Mouse (Mus musculus) MEL (cell line): ENCODE results near the gene Hes1.

Source experiments
- CHD1 ChIP-seq: IDR thresholded peaks from 2 replicates; pipeline ENCODE4 v1.6.1; 2012; ENCODE audit warnings: low read depth, mild to moderate bottlenecking, inconsistent platforms, low read length, improper control_type of control experiment
- EP300 ChIP-seq, 2 experiments: IDR thresholded peaks; 2 replicates each; pipeline ENCODE4 v1.6.1; 2011; ENCODE audit warnings: improper control_type of control experiment in 2 of 2, low read length in 2 of 2, low read depth in 1 of 2, mild to moderate bottlenecking in 1 of 2
- JUND ChIP-seq: IDR thresholded peaks from 2 replicates; pipeline ENCODE4 v1.6.1; 2011; ENCODE audit warnings: low read depth, mild to moderate bottlenecking, improper control_type of control experiment, low read length
- POLR2A ChIP-seq, 2 experiments: IDR thresholded peaks; 2 replicates each; pipeline ENCODE4 v1.6.1; 2011 to 2012; ENCODE audit warnings: low read length in 2 of 2, mild to moderate bottlenecking in 2 of 2, control low read depth in 1 of 2, improper control_type of control experiment in 1 of 2, low read depth in 1 of 2, moderate library complexity in 1 of 2; ENCODE audit not compliant: control insufficient read depth in 1 of 2, insufficient read depth in 1 of 2, poor library complexity in 1 of 2

GRCm38 (mm10) chr16:30034521-30034920 is 29.7 kb upstream of the Hes1 start:
- TF ChIP-seq POLR2A (IDR thresholded peaks at IDR 0.05; ENCODE audit: control insufficient read depth in 1 of 2, insufficient read depth in 1 of 2, low read depth in 1 of 2, low read length in 2 of 2, poor library complexity in 1 of 2) (no peak), CHD1 (no peak), EP300 (IDR thresholded peaks at IDR 0.05; ENCODE audit: low read depth in 1 of 2, low read length in 2 of 2) (no peak), JUND (no peak)
